Mouse (Mus musculus) bone marrow macrophage, adult 2 months (primary cell): Measurements from ENCODE around the gene Lrrc66.

Experiments
- CTCF ChIP-seq: IDR thresholded peaks from 2 replicates; pipeline ENCODE4 v1.5.1; 2012; ENCODE audit warnings: low read depth, mild to moderate bottlenecking, low read length, moderate library complexity
- POLR2A ChIP-seq: IDR thresholded peaks from 2 replicates; pipeline ENCODE4 v1.6.1; 2012; ENCODE audit warnings: mild to moderate bottlenecking, low read depth, low read length, borderline replicate concordance

DNA sequence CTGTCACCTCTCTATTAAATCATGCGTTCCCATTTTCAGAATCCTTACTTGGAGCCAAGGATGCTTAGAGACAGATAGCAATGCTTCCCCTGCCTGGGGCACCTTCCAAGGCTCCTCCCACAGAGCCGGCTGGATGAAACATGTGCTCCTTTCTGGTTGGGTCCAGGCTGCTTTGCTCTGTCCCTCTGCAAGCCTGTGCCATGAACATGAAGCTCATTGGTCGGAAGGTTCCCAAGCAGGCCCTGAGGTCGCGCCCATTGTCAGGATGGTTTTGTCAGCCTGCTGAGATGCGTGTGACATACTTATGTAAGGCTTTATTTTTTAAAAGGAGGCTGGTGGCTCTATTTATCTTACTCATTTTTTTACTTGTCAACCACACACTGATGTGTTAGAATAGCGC, 55.6 kb downstream of the Lrrc66 start:
- no peak for TF ChIP-seq CTCF
- TF ChIP-seq POLR2A, result no peak
